In genomic region chr3:142995981-142996743, GRCm38 (mm10) we compare ENCODE assay signal across 1 mouse cellular context.
TF ChIP-seq lines count a peak whose summit lies in the region.

No protein-coding gene starts in this region.

TF ChIP-seq in CH12.LX, 34 proteins besides CTCF, POLR2A, EP300 and RAD21 (continued from another document):
- TF ChIP-seq POLR2AphosphoS2 (IDR thresholded peaks at IDR 0.05; ENCODE audit: low read depth, low read length) (no peak), JUN (IDR thresholded peaks at IDR 0.05; ENCODE audit: insufficient read depth, low read depth, low read length) (no peak), MXI1 (IDR thresholded peaks at IDR 0.05; ENCODE audit: low read depth, low read length) (no peak)
